Mouse (Mus musculus): ENCODE data around the gene Asf1b. TPM values are rescaled to one million over a fixed set of nuclear protein-coding genes. Genes with fewer than 3 reads are reported as not detected.

The Asf1b gene
- total RNA-seq (2021) = 1 to 10 TPM; 2.5 to 2.7 TPM

- intact Hi-C loops (cut with DNase I) = loop anchor here (10.0 kb wide), 1 partner anchor 181 kb away; no protein-coding TSS in a partner anchor
These were observed at the start of gene Asf1b, which contains the start of gene Gm10644 for GRCm38 (mm10) chr8:83955106-83955957. Asf1b (plus strand) TSS chr8:83955507. Gm10644 (minus strand) TSS chr8:83955205.

GRCm38 (mm10) chr8:83908583-83908982 lies 46.7 kb upstream of the Asf1b start:
- DNase-seq = no peak

More at GRCm38 (mm10) chr8:83955106-83955957, at the start of gene Asf1b, which contains the start of gene Gm10644:
- peak; percentile 100 for DNase-seq

GRCm38 (mm10) chr8:83909311-83909710 lies 46.0 kb upstream of the Asf1b start:
- intact Hi-C loops (cut with DNase I) = no loop called here

More at GRCm38 (mm10) chr8:83908583-83908982, 46.7 kb upstream of the Asf1b start:
- intact Hi-C loops (cut with DNase I) = no loop called here

GRCm38 (mm10) chr8:83911809-83912731 lies 43.2 kb upstream of the Asf1b start:
- intact Hi-C loops (cut with DNase I) = no loop called here
- DNase-seq = no peak

More at GRCm38 (mm10) chr8:83909311-83909710, 46.0 kb upstream of the Asf1b start:
- DNase-seq = no peak

- intact Hi-C loops (cut with DNase I) = no loop called here
- DNase-seq = no peak
These were observed 41.1 kb upstream of the Asf1b start for GRCm38 (mm10) chr8:83914232-83914631.

- DNase-seq = no peak
- intact Hi-C loops (cut with DNase I) = no loop called here
These were observed 40.4 kb upstream of the Asf1b start for GRCm38 (mm10) chr8:83914860-83915259.

GRCm38 (mm10) chr8:83916015-83916414 lies 39.3 kb upstream of the Asf1b start:
- DNase-seq = no peak
- intact Hi-C loops (cut with DNase I) = no loop called here

- intact Hi-C loops (cut with DNase I) = no loop called here
These were observed 37.7 kb upstream of the Asf1b start for GRCm38 (mm10) chr8:83917566-83917965.

GRCm38 (mm10) chr8:83921558-83921957 lies 33.7 kb upstream of the Asf1b start:
- DNase-seq = peak; percentile 84
- intact Hi-C loops (cut with DNase I) = loop anchor here (10.0 kb wide), 1 partner anchor 197 kb away; no protein-coding TSS in a partner anchor

More at GRCm38 (mm10) chr8:83917566-83917965, 37.7 kb upstream of the Asf1b start:
- no peak for DNase-seq

GRCm38 (mm10) chr8:83922727-83923126 lies 32.6 kb upstream of the Asf1b start:
- intact Hi-C loops (cut with DNase I) = loop anchor here (10.0 kb wide), 1 partner anchor 198 kb away; no protein-coding TSS in a partner anchor
- DNase-seq = no peak

- intact Hi-C loops (cut with DNase I) = loop anchor here (10.0 kb wide), 1 partner anchor 200 kb away; no protein-coding TSS in a partner anchor
- no peak for DNase-seq
These were observed 30.7 kb upstream of the Asf1b start for GRCm38 (mm10) chr8:83924585-83924984.

- no peak for DNase-seq
- intact Hi-C loops (cut with DNase I) = loop anchor here (10.0 kb wide), 1 partner anchor 201 kb away; no protein-coding TSS in a partner anchor
These were observed 29.0 kb upstream of the Asf1b start for GRCm38 (mm10) chr8:83926266-83926665.

- intact Hi-C loops (cut with DNase I) = no loop called here
- DNase-seq = no peak
These were observed 21.1 kb upstream of the Asf1b start for GRCm38 (mm10) chr8:83934222-83934621.

GRCm38 (mm10) chr8:83934994-83935393 lies 20.3 kb upstream of the Asf1b start:
- DNase-seq = no peak
- intact Hi-C loops (cut with DNase I) = no loop called here

- DNase-seq = no peak
- intact Hi-C loops (cut with DNase I) = no loop called here
These were observed 19.9 kb upstream of the Asf1b start for GRCm38 (mm10) chr8:83935435-83935834.

GRCm38 (mm10) chr8:83937645-83938044 lies 17.7 kb upstream of the Asf1b start:
- no peak for DNase-seq
- intact Hi-C loops (cut with DNase I) = no loop called here

GRCm38 (mm10) chr8:83938330-83938729 lies 17.0 kb upstream of the Asf1b start:
- intact Hi-C loops (cut with DNase I) = no loop called here
- no peak for DNase-seq

- intact Hi-C loops (cut with DNase I) = no loop called here
- no peak for DNase-seq
These were observed 14.1 kb upstream of the Asf1b start for GRCm38 (mm10) chr8:83941066-83941677.

GRCm38 (mm10) chr8:83942446-83942845 lies 12.9 kb upstream of the Asf1b start:
- no peak for DNase-seq

GRCm38 (mm10) chr8:83945540-83945939 lies 9.8 kb upstream of the Asf1b start:
- intact Hi-C loops (cut with DNase I) = no loop called here
- DNase-seq = no peak

More at GRCm38 (mm10) chr8:83942446-83942845, 12.9 kb upstream of the Asf1b start:
- intact Hi-C loops (cut with DNase I) = no loop called here
